Mouse (Mus musculus): ENCODE data around the gene Ankrd13a.
"Not testable (repeated sequence)": the region's sequence is repeated elsewhere in the genome, so short reads cannot be mapped to it uniquely, and the experiment has no call there.

Gene Ankrd13a

GRCm38 (mm10) chr5:114801841-114802240 is 27.4 kb downstream of the Ankrd13a start:
- DNase-seq, result no peak

- DNase-seq, result no peak
Observed at GRCm38 (mm10) chr5:114803231-114803630, 28.8 kb downstream of the Ankrd13a start.

- DNase-seq, result no peak
Observed at GRCm38 (mm10) chr5:114804335-114804734, 29.9 kb downstream of the Ankrd13a start.

- peak in 1 of 2 experiments; percentile 13 for DNase-seq
Observed at GRCm38 (mm10) chr5:114804958-114805357, 30.5 kb downstream of the Ankrd13a start.

- DNase-seq, result peak; percentile 58 to 61
Observed at GRCm38 (mm10) chr5:114805436-114806350, 31.2 kb downstream of the Ankrd13a start.

- no peak for DNase-seq
Observed at GRCm38 (mm10) chr5:114806636-114807035, 32.2 kb downstream of the Ankrd13a start.

GRCm38 (mm10) chr5:114807063-114807462 is 32.6 kb downstream of the Ankrd13a start:
- DNase-seq, result no peak

GRCm38 (mm10) chr5:114807468-114807867 is 33.0 kb downstream of the Ankrd13a start:
- DNase-seq, result no peak

GRCm38 (mm10) chr5:114807893-114808292 is 33.4 kb downstream of the Ankrd13a start:
- DNase-seq, result no peak

GRCm38 (mm10) chr5:114808385-114808784 is 33.9 kb downstream of the Ankrd13a start:
- no peak for DNase-seq

- no peak for DNase-seq
Observed at GRCm38 (mm10) chr5:114809181-114809756, 34.8 kb downstream of the Ankrd13a start.

GRCm38 (mm10) chr5:114809826-114810225 is 35.3 kb downstream of the Ankrd13a start:
- DNase-seq, result no peak

- peak; percentile 85 to 86 for DNase-seq
Observed at GRCm38 (mm10) chr5:114813525-114814181, 39.2 kb downstream of the Ankrd13a start.

GRCm38 (mm10) chr5:114816599-114816998 is 42.1 kb downstream of the Ankrd13a start:
- no peak for DNase-seq

- DNase-seq, result no peak
Observed at GRCm38 (mm10) chr5:114818124-114818523, 43.6 kb downstream of the Ankrd13a start.

- DNase-seq, result peak; percentile 73
Observed at GRCm38 (mm10) chr5:114822796-114823688, 48.6 kb downstream of the Ankrd13a start, which contains the start of gene 1500011B03Rik. Gene 1500011B03Rik (minus strand): TSS chr5:114823468.

GRCm38 (mm10) chr5:114824197-114824596 is 49.7 kb downstream of the Ankrd13a start:
- DNase-seq, result peak; percentile 70 to 74

- peak; percentile 91 to 93 for DNase-seq
Observed at GRCm38 (mm10) chr5:114825978-114826691, 51.7 kb downstream of the Ankrd13a start.

GRCm38 (mm10) chr5:114827427-114827826 is 53.0 kb downstream of the Ankrd13a start:
- no peak for DNase-seq

GRCm38 (mm10) chr5:114829740-114830139 is 55.3 kb downstream of the Ankrd13a start:
- no peak for DNase-seq

GRCm38 (mm10) chr5:114836886-114837285 is 62.4 kb downstream of the Ankrd13a start:
- no peak for DNase-seq

GRCm38 (mm10) chr5:114840481-114840880 is 66.0 kb downstream of the Ankrd13a start:
- DNase-seq, result not testable (repeated sequence)
